Mouse (Mus musculus): ENCODE measurements at regions not wholly inside any gene's neighbourhood (a gene's known extent, or its start where the extent isn't known, plus 50 kb on each side); places are given as distances from the start of the nearest gene placed in this dataset.

DNA sequence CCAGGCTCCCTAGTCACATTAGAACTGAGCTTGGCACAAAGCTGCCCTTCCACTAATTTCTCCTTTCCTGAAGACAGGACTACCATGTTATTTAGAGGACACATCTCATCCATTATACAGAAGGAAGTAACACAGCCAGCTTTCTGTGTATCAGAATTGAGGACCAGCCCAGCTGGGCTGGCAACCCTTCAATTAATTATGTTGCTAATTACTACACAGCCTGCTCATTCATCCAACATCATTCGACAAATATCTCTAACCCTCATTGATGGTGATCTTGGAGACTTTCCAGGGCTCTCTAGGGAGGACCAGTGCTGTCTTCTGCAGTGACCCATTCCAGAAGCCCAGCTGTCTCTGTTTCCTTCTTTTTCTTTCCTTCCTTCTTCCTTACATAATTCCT is 263.7 kb upstream of the Elac2 start:
- Histone ChIP-seq H3K36me3 (ENCODE audit: insufficient read depth, low read length) (no peaks in the 10 kb centered on the region), H3K4me3 (ENCODE audit: low read length) (no peak overlapping the region), H3K4me1 (ENCODE audit: insufficient read depth, low read length) (no peaks in the 10 kb centered on the region), H3K27ac (ENCODE audit: low read length) (no peak overlapping the region), H3K4me2 (replicated peaks; ENCODE audit: low read depth, low read length) (no peak overlapping the region), H3K27me3 (ENCODE audit: insufficient read depth, low read length) (no peaks in the 10 kb centered on the region; the same call in 1 of the 2 replicates), H3K9ac (replicated peaks; ENCODE audit: low read length) (no peak overlapping the region), H3K9me3 (ENCODE audit: low read length) (no peaks in the 10 kb centered on the region)
- WGBS: 56% methylated on average over 1 of the region's 1 CpGs
- no peak for ATAC-seq (ENCODE audit: low FRiP score, low TSS enrichment)

DNA sequence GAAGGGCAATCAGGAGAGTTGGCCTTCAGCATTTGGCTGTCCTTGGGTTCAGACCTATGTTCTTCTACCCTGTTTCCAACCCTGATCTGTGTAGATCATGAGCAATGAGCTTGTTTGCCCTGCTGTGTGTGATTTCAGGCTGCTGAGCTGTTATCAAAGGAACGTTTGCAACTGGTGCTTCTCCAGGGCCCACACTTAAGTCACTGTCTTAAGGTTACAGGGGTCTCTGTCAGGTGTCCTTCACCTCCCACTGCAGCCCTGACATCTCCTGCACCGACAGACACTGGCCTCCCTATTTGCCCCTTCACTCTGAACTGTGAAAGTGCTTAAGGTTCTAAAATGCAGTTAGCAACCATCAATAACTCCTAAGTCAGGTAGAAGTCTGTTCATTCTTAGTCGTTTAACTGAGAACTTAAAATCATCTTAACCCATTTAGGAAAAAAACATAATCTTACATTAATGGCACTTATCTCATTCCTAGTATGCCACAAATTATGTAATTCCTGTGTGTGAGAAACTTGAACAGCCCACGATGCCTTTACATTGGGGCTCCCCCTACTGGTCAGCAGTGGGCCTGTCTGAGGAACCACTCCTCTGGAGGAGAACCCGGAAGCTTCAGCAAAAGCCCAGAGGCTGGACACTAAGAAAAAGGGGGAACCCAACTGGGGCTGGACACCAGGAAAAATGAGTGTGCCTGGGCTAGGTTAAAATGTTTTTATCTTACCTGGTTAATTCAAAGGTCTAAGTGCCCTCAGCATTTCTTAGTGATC is 260.3 kb upstream of the Elac2 start:
- WGBS: 21% methylated on average over 5 of the region's 5 CpGs
- no peak overlapping the region for H3K9ac ChIP-seq (replicated peaks; ENCODE audit: low read length)
- ATAC-seq (ENCODE audit: low FRiP score, low TSS enrichment): peak; percentile 65; the same call in 1 of the 2 replicates
- no peak overlapping the region for H3K4me3 ChIP-seq (ENCODE audit: low read length)
- peaks cover 3% of the 10 kb centered on the region; the same call in 1 of the 2 replicates for H3K27me3 ChIP-seq (ENCODE audit: insufficient read depth, low read length)
- no peaks in the 10 kb centered on the region for H3K36me3 ChIP-seq (ENCODE audit: insufficient read depth, low read length)
- H3K4me1 ChIP-seq (ENCODE audit: insufficient read depth, low read length): 0 out of 2 replicates have a peak, but pooled peaks cover 2% of the 10 kb centered on the region
- no peak overlapping the region for H3K4me2 ChIP-seq (replicated peaks; ENCODE audit: low read depth, low read length)
- no peak overlapping the region for H3K27ac ChIP-seq (ENCODE audit: low read length)
- no peaks in the 10 kb centered on the region for H3K9me3 ChIP-seq (ENCODE audit: low read length)

DNA sequence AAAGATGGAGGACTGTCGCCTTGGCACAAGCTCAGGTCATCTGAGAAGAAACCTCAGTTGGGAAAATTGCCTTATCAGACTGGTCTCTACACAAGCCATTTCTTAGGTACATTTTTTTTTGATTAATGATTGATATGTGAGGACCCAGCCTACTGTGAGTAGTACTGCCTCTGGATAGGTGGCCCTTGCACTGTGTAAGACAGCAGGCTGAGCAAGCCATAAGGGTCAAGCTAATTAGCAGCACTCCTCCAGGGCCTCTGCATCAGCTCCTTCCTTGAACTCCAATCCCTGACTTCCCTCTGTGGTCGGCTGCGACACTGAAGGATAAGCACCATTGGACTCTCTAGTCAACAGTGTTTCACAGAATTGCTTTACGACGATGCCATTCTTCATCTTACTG is 252.6 kb upstream of the Elac2 start:
- Histone ChIP-seq H3K27ac (ENCODE audit: low read length) (no peak overlapping the region), H3K27me3 (ENCODE audit: insufficient read depth, low read length) (0 out of 2 replicates have a peak, but pooled peaks cover 3% of the 10 kb centered on the region), H3K4me1 (ENCODE audit: insufficient read depth, low read length) (0 out of 2 replicates have a peak, but pooled peaks cover 2% of the 10 kb centered on the region), H3K36me3 (ENCODE audit: insufficient read depth, low read length) (no peaks in the 10 kb centered on the region), H3K4me3 (ENCODE audit: low read length) (no peak overlapping the region), H3K4me2 (replicated peaks; ENCODE audit: low read depth, low read length) (no peak overlapping the region), H3K9ac (replicated peaks; ENCODE audit: low read length) (no peak overlapping the region), H3K9me3 (ENCODE audit: low read length) (no peaks in the 10 kb centered on the region)
- no peak for ATAC-seq (ENCODE audit: low FRiP score, low TSS enrichment)
- 76% methylated on average over 5 of the region's 5 CpGs for WGBS

DNA sequence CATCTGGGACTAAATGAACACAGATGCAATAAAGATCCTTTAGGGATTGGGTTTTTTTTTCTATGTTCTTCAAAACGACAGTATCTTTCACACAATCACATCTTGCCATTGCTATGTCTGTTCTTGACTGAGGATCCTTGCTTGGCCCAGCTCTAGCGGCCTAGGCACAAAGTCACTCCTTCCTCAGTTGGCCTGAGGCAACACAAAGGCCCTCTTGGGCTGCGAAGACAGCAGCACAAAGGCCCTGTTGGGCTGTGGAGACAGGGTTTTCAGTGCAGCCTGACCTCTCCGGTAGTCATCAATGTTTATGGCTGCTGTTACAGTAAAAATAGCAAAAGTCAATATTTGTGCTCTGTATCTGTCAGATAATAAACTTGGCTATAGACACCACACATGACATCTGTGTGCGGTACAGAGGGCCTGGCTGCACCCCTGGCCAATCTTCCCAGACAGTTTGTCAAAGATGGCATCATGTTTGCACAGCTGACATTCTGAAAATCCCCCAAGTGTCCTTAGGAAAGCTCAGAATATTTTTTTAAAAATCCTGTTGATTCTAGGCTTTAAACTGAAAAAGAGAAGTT is 250.9 kb upstream of the Elac2 start:
- Histone ChIP-seq H3K4me3 (ENCODE audit: low read length) (no peak overlapping the region), H3K4me1 (ENCODE audit: insufficient read depth, low read length) (0 out of 2 replicates have a peak, but pooled peaks cover 2% of the 10 kb centered on the region), H3K4me2 (replicated peaks; ENCODE audit: low read depth, low read length) (no peak overlapping the region), H3K36me3 (ENCODE audit: insufficient read depth, low read length) (no peaks in the 10 kb centered on the region), H3K9ac (replicated peaks; ENCODE audit: low read length) (no peak overlapping the region), H3K27me3 (ENCODE audit: insufficient read depth, low read length) (no peaks in the 10 kb centered on the region), H3K9me3 (ENCODE audit: low read length) (no peaks in the 10 kb centered on the region), H3K27ac (ENCODE audit: low read length) (no peak overlapping the region)
- no peak for ATAC-seq (ENCODE audit: low FRiP score, low TSS enrichment)
- WGBS: 54% methylated on average over 5 of the region's 5 CpGs

DNA sequence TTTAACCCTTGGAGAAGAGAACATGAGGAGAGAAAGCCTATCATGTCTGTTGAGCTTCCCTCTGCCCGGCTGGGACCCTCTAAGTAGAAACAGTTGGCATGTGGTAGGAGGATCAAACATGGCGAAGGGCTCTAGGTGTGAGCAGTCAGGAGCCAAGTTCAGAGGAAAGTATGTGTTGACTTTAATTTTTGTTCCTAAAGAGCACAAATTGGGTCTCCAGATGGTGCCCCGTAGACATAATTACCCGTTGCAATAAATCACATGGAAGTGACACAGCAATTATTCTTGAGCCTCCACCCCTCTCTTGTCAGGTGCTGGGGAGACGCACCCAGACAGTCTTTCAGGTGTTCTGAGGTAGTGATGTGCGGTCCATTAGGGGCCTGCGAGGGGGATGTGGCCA is 239.9 kb upstream of the Elac2 start:
- Histone ChIP-seq H3K4me2 (replicated peaks; ENCODE audit: low read depth, low read length) (no peak overlapping the region), H3K27ac (ENCODE audit: low read length) (no peak overlapping the region), H3K36me3 (ENCODE audit: insufficient read depth, low read length) (no peaks in the 10 kb centered on the region), H3K9me3 (ENCODE audit: low read length) (no peaks in the 10 kb centered on the region), H3K4me3 (ENCODE audit: low read length) (no peak overlapping the region), H3K4me1 (ENCODE audit: insufficient read depth, low read length) (no peaks in the 10 kb centered on the region), H3K9ac (replicated peaks; ENCODE audit: low read length) (no peak overlapping the region), H3K27me3 (ENCODE audit: insufficient read depth, low read length) (no peaks in the 10 kb centered on the region)
- ATAC-seq (ENCODE audit: low FRiP score, low TSS enrichment): no peak
- 54% methylated on average over 7 of the region's 7 CpGs for WGBS

DNA sequence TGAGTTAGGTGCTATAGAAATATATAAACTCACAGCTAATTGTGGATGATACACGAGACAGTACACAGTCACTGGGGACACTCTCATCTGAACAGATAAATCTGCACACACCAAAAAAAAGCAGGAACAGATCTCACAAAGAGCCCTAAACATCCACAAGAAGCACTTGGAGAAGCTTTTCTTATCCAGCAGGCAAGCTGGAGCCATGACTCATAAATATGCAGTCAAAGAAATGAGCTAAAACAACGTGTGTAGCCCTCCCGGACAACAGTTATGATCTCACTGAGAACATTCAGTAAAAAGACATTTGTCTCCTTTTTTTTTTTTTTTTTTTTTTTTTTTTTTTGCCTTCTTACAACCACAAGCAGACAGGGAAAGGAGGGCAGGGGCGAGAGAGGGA is 235.1 kb upstream of the Elac2 start:
- no peaks in the 10 kb centered on the region for H3K9me3 ChIP-seq (ENCODE audit: low read length)
- H3K27ac ChIP-seq (ENCODE audit: low read length): no peak overlapping the region
- H3K36me3 ChIP-seq (ENCODE audit: insufficient read depth, low read length): no peaks in the 10 kb centered on the region
- no peak overlapping the region for H3K4me3 ChIP-seq (ENCODE audit: low read length)
- no peak overlapping the region for H3K9ac ChIP-seq (replicated peaks; ENCODE audit: low read length)
- H3K4me2 ChIP-seq (replicated peaks; ENCODE audit: low read depth, low read length): no peak overlapping the region
- no peaks in the 10 kb centered on the region for H3K27me3 ChIP-seq (ENCODE audit: insufficient read depth, low read length)
- no peak for ATAC-seq (ENCODE audit: low FRiP score, low TSS enrichment)
- no peaks in the 10 kb centered on the region for H3K4me1 ChIP-seq (ENCODE audit: insufficient read depth, low read length)
- 65% methylated on average over 4 of the region's 4 CpGs for WGBS

DNA sequence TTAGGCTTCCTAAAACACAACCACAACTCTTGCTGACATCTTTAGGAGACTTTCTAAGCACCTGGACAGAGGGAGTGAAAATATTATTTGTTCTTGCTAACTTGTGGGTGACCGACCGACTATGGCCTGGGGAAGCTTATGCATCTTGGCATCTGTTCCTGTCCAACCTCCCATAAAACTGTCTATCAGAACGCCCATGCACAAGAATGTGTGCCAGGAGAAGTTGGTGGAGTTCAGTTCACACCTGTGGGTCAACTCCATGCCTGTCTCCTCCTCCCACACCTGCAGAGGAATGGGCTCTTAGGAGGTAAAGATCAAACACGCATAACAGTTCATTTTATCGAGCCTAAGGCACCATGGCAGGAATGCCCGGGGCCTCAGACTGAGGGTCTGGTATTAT is 232.7 kb upstream of the Elac2 start:
- Histone ChIP-seq H3K27ac (ENCODE audit: low read length) (no peak overlapping the region), H3K4me2 (replicated peaks; ENCODE audit: low read depth, low read length) (no peak overlapping the region), H3K4me3 (ENCODE audit: low read length) (no peak overlapping the region), H3K36me3 (ENCODE audit: insufficient read depth, low read length) (no peaks in the 10 kb centered on the region), H3K4me1 (ENCODE audit: insufficient read depth, low read length) (no peaks in the 10 kb centered on the region), H3K27me3 (ENCODE audit: insufficient read depth, low read length) (no peaks in the 10 kb centered on the region), H3K9me3 (ENCODE audit: low read length) (no peaks in the 10 kb centered on the region), H3K9ac (replicated peaks; ENCODE audit: low read length) (no peak overlapping the region)
- WGBS: 42% methylated on average over 6 of the region's 6 CpGs
- ATAC-seq (ENCODE audit: low FRiP score, low TSS enrichment): no peak

DNA sequence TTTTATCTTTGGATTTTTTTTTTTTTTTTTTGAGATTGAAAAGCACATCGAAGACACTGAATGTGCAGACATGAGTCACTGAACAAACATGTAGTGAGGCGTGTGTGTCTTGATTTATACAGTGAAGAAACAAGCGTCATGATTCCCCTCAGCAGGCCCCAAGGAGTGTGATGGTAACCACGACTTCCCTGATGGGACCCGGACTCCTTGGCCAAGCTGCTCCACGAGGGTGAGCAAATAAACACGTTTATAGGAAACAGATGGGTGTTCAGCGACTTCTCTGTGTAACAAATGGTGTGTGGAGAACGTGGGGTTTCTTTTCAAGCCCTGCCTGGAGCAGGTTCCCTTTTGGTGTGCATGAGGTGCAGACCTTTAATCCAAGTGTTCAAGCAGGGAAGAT is 228.9 kb upstream of the Elac2 start:
- ATAC-seq (ENCODE audit: low FRiP score, low TSS enrichment): no peak
- no peaks in the 10 kb centered on the region for H3K36me3 ChIP-seq (ENCODE audit: insufficient read depth, low read length)
- no peak overlapping the region for H3K27ac ChIP-seq (ENCODE audit: low read length)
- H3K4me2 ChIP-seq (replicated peaks; ENCODE audit: low read depth, low read length): no peak overlapping the region
- 24% methylated on average over 9 of the region's 9 CpGs for WGBS
- H3K4me1 ChIP-seq (ENCODE audit: insufficient read depth, low read length): no peaks in the 10 kb centered on the region
- H3K9me3 ChIP-seq (ENCODE audit: low read length): no peaks in the 10 kb centered on the region
- no peaks in the 10 kb centered on the region for H3K27me3 ChIP-seq (ENCODE audit: insufficient read depth, low read length)
- no peak overlapping the region for H3K9ac ChIP-seq (replicated peaks; ENCODE audit: low read length)
- H3K4me3 ChIP-seq (ENCODE audit: low read length): no peak overlapping the region

DNA sequence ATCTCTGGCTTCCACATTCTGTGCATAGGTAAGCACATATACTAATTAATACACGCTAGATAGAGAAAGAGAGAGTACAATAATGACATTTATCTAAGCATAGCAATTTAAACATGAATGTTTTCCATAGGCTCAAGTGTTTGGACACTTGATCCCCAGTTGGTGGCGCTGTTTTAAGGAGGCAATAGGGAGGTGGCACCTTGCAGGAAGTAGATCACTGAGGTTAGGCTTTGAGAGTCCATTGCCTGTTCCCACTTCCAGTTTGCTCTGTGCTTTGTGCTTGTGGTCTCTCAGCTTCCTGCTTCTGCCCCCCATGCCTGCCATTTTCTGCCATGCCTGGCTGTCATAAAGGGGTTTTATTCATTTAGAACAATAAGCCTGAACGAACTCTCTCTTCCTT is 226.5 kb upstream of the Elac2 start:
- Histone ChIP-seq H3K4me2 (replicated peaks; ENCODE audit: low read depth, low read length) (no peak overlapping the region), H3K36me3 (ENCODE audit: insufficient read depth, low read length) (no peaks in the 10 kb centered on the region), H3K4me1 (ENCODE audit: insufficient read depth, low read length) (no peaks in the 10 kb centered on the region), H3K27ac (ENCODE audit: low read length) (no peak overlapping the region), H3K9ac (replicated peaks; ENCODE audit: low read length) (no peak overlapping the region), H3K9me3 (ENCODE audit: low read length) (no peaks in the 10 kb centered on the region), H3K27me3 (ENCODE audit: insufficient read depth, low read length) (no peaks in the 10 kb centered on the region), H3K4me3 (ENCODE audit: low read length) (no peak overlapping the region)
- no peak for ATAC-seq (ENCODE audit: low FRiP score, low TSS enrichment)
- WGBS: 67% methylated on average over 3 of the region's 3 CpGs

DNA sequence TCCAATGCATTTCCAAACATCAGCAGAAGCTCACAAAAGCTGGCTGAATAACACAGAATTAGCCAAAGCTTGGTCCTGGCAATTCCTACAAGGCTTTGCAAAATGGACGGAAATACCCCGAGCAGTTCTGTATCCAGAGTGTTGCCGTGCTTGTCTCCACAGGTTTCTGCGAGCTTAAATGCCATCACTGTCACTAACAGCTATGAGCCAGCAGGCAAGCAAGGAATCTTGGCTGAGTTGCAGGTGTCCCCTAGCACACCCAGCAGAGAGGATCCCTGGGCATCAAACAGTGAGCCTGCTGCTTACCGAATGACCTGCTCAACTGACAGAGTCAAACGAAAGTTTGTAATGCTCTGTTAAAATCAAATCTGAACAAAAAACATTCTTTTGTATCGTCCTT is 226.0 kb upstream of the Elac2 start:
- H3K9ac ChIP-seq (replicated peaks; ENCODE audit: low read length): no peak overlapping the region
- no peak for ATAC-seq (ENCODE audit: low FRiP score, low TSS enrichment)

More for the DNA sequence above, 226.0 kb upstream of the Elac2 start:
- H3K36me3 ChIP-seq (ENCODE audit: insufficient read depth, low read length): no peaks in the 10 kb centered on the region
- no peak overlapping the region for H3K4me3 ChIP-seq (ENCODE audit: low read length)
- H3K27ac ChIP-seq (ENCODE audit: low read length): no peak overlapping the region
- no peak overlapping the region for H3K4me2 ChIP-seq (replicated peaks; ENCODE audit: low read depth, low read length)
- WGBS: 80% methylated on average over 7 of the region's 7 CpGs
- no peaks in the 10 kb centered on the region for H3K4me1 ChIP-seq (ENCODE audit: insufficient read depth, low read length)
- H3K27me3 ChIP-seq (ENCODE audit: insufficient read depth, low read length): no peaks in the 10 kb centered on the region
- no peaks in the 10 kb centered on the region for H3K9me3 ChIP-seq (ENCODE audit: low read length)

All from kidney, embryonic 16.5 days (tissue).